Mouse (Mus musculus) C3H10T1/2 (cell line): ENCODE data around the gene Rgs7. TPM values are rescaled to one million over a fixed set of nuclear protein-coding genes. Genes with fewer than 3 reads are reported as not detected.

Source experiments
- polyA plus RNA-seq, 2 experiments: library from polyadenylated mRNA; unstranded; fragments of >200 nt; fragmentation: generic; extraction: Trizol; gene quantifications; one replicate each; pipeline ENCODE4 v1.2.1; 2012; ENCODE audit warnings: missing spikeins in 2 of 2

Rgs7 gene
- 1 to 10 TPM in 1 of 2 experiments, under 1 TPM in 1; 0.02 to 2.2 TPM for polyA plus RNA-seq

DNA sequence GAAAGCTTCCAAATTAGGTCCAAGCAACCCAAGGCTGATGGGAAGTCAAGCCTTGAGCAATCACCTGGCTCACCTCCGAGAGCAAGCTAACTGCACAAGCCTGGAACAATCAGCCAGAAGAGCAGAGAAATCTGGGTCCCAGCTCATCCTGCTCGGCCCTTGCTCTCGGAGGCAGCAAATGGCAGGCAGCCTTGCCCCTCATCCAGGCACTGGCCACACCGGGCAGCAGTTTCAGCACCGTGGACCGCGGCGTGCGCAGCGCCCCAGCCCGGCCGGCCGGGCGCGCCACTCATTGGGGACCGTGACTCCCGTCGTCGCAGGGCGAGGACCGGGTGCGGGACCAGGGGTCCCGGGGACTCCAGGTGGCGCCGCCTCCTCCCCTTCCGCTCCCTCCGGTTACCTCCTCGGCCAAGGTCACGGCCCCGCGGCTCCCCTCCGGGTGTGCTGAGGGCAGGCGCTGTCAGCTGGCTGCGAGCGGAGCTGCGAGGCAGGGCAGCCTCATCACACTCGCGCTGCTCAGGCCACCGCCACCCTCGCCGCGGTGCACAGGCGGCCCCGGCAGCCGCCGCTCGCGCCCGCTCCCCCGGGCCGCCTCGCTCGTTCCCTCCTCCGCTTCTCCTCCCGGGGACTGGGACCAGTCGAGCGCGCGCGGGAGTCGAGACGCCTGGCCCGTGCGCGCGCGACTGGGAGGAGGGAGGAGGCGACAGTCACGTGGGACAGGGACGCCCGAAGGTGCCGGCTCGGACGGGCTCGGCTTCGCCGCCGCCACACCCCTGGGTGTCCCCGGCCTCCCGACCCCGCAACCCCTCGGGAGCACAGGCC is at the start of gene Rgs7:
TSS of gene Rgs7 (minus strand) at position 640 of the 822 bp plus-strand sequence.

Other genes with a start within 250 kb of the Rgs7 start
- under 1 TPM in 1 of 2 experiments, not detected in 1; 0.01 TPM for gene Kmo, start 127.9 kb upstream of the Rgs7 start, polyA plus RNA-seq
- 100 to 1,000 TPM in 1 of 2 experiments, 10 to 100 TPM in 1; 55.3 to 140 TPM for gene Fh1, start 133.1 kb upstream of the Rgs7 start, polyA plus RNA-seq
- gene Opn3, start 200.3 kb upstream of the Rgs7 start, polyA plus RNA-seq: 1 to 10 TPM in 1 of 2 experiments, under 1 TPM in 1; 0.96 to 1.6 TPM
- gene Chml, start 200.4 kb upstream of the Rgs7 start, polyA plus RNA-seq: under 1 TPM; 0.04 to 0.21 TPM
- not detected for gene Wdr64, start 206.1 kb upstream of the Rgs7 start, polyA plus RNA-seq